Mouse (Mus musculus) leukemia stem cell, adult 10-12 weeks (primary cell): Measurements from ENCODE around the gene Pou2f1. TPM values are rescaled to one million over a fixed set of nuclear protein-coding genes. Genes with fewer than 3 reads are reported as not detected.

Source experiments
- polyA plus RNA-seq: library from polyadenylated mRNA; stranded (reverse); fragments of >175 nt; gene quantifications from 2 replicates; pipeline ENCODE4 v1.2.3, GENCODE M21; 2012; ENCODE audit warnings: low replicate concordance

Pou2f1 gene
- polyA plus RNA-seq: 27.8 and 31.2 TPM in 2 replicates

GRCm38 (mm10) chr1:166002520-166003155 is at the start of gene Pou2f1:
Gene Pou2f1 (minus strand): TSS chr1:166002678.

Other genes starting within 250 kb of the Pou2f1 start
- gene Creg1, start 238.9 kb downstream of the Pou2f1 start, polyA plus RNA-seq: 223 and 236 TPM in 2 replicates
- 21.8 and 26.8 TPM in 2 replicates for gene Cd247, start 214.0 kb downstream of the Pou2f1 start, polyA plus RNA-seq
- gene Dusp27, start 125.2 kb upstream of the Pou2f1 start, polyA plus RNA-seq: not detected in 2 replicates
- gene Gpa33, start 127.6 kb upstream of the Pou2f1 start, polyA plus RNA-seq: not detected in 2 replicates
- gene Mael, start 236.1 kb upstream of the Pou2f1 start, polyA plus RNA-seq: not detected in 2 replicates